In genomic region chr16:56131666-56132065, GRCm38 (mm10) we compare ENCODE assay signal across 9 mouse cellular contexts.
A peak's percentile ranks its signal among the peaks of the same experiment; 100 is the strongest.
DNase-seq lines count a peak whose midpoint lies in the region; ATAC-seq and TF ChIP-seq lines count a peak whose summit lies in the region.
"Had no signal": no experiment of that assay in that cellular context is flagged by ENCODE, and none has a peak within 500 bp of the region (broad histone marks: within the 10 kb centered on the region; RNA-seq: fewer than 3 reads in every experiment).

No protein-coding gene starts in this region.

- H3K4me1 ChIP-seq in forebrain, embryonic 14.5 days (ENCODE audit: control insufficient read depth, insufficient read depth, low read length): no peaks in the 10 kb centered on the region
- no peaks in the 10 kb centered on the region for H3K4me1 ChIP-seq in forebrain, embryonic 10.5 days
- peaks cover 3% of the 10 kb centered on the region; the same call in 1 of the 2 replicates for H3K4me1 ChIP-seq in lung, adult 2 months (ENCODE audit: control insufficient read depth, insufficient read depth, low read length)

- H3K36me3 ChIP-seq in forebrain, embryonic 14.5 days (ENCODE audit: control insufficient read depth, insufficient read depth, low read length): peaks cover 21% of the 10 kb centered on the region
- peaks cover 22% of the 10 kb centered on the region for H3K36me3 ChIP-seq in forebrain, embryonic 10.5 days (replicated peaks)

- no peak for TF ChIP-seq POLR2A in lung, adult 2 months (IDR thresholded peaks at IDR 0.05; ENCODE audit: borderline replicate concordance, extremely low read depth, low read depth, low read length)

- H3K4me3 ChIP-seq in forebrain, embryonic 14.5 days (ENCODE audit: low read depth, low read length): no peak overlapping the region
- H3K4me3 ChIP-seq in forebrain, embryonic 10.5 days: no peak overlapping the region
- H3K4me3 ChIP-seq in lung, adult 2 months (replicated peaks; ENCODE audit: extremely low read depth, low read depth, low read length): no peak overlapping the region
- H3K4me3 ChIP-seq: myocyte had no signal

- no peak overlapping the region for H3K4me2 ChIP-seq in forebrain, embryonic 14.5 days (ENCODE audit: low read length)

- H3K9me3 ChIP-seq in forebrain, embryonic 14.5 days (replicated peaks; ENCODE audit: control insufficient read depth, low read length): no peaks in the 10 kb centered on the region
- no peaks in the 10 kb centered on the region for H3K9me3 ChIP-seq in forebrain, embryonic 10.5 days

- peak; percentile 68 for DNase-seq in forebrain, embryonic 14.5 days (ENCODE audit: low spot score)
- DNase-seq in forebrain, embryonic 10.5 days (ENCODE audit: extremely low spot score, low spot score): no peak
- peak; percentile 39 for DNase-seq in lung, postnatal 10 days
- no peak for DNase-seq in lung, adult 2 months
- DNase-seq in embryo, embryonic 10 days (ENCODE audit: low spot score): peak; percentile 63
- peak; percentile 69 for DNase-seq in retina, embryonic 14.5 days (ENCODE audit: low spot score)
- no peak for DNase-seq in testis, postnatal 10 days (ENCODE audit: low spot score)
- DNase-seq in urinary bladder, postnatal 14 days (ENCODE audit: low spot score): no peak

- 35% methylated on average over 3 of the region's 3 CpGs for WGBS in forebrain, embryonic 14.5 days
- 44% methylated on average over 3 of the region's 3 CpGs for WGBS in forebrain, embryonic 10.5 days
- 24% methylated on average over 3 of the region's 3 CpGs for WGBS in lung, adult 2 months

- peak; percentile 65 for ATAC-seq in forebrain, embryonic 14.5 days

- H3K27me3 ChIP-seq in forebrain, embryonic 14.5 days (replicated peaks; ENCODE audit: control insufficient read depth, insufficient read depth, low read length): no peaks in the 10 kb centered on the region
- no peaks in the 10 kb centered on the region for H3K27me3 ChIP-seq in forebrain, embryonic 10.5 days (ENCODE audit: poor library complexity, severe bottlenecking)

- TF ChIP-seq CTCF in lung, adult 2 months (IDR thresholded peaks at IDR 0.05; ENCODE audit: insufficient read depth, low read length): no peak

- H3K27ac ChIP-seq in forebrain, embryonic 14.5 days (ENCODE audit: low read depth, low read length): no peak overlapping the region
- no peak overlapping the region for H3K27ac ChIP-seq in forebrain, embryonic 10.5 days

- no peak overlapping the region for H3K9ac ChIP-seq in forebrain, embryonic 14.5 days (ENCODE audit: low read length)

Comparison
In these comparisons a context has a peak if more than half of its experiments do, and no peak if none do; other contexts are left out.
1. DNase-seq: peak in forebrain, embryonic 14.5 days (single experiment), lung, postnatal 10 days (single experiment), embryo, embryonic 10 days (single experiment) and retina, embryonic 14.5 days (single experiment); none in forebrain, embryonic 10.5 days (single experiment), lung, adult 2 months (single experiment), testis, postnatal 10 days (single experiment) and urinary bladder, postnatal 14 days (single experiment).